Mouse (Mus musculus): ENCODE measurements at regions not wholly inside any gene's neighbourhood (a gene's known extent, or its start where the extent isn't known, plus 50 kb on each side); places are given as distances from the start of the nearest gene placed in this dataset.

GRCm38 (mm10) chr10:37249511-37249910, 110.8 kb upstream of the Marcks start:
- no peak for TF ChIP-seq POLR2A (IDR thresholded peaks at IDR 0.05; ENCODE audit: insufficient read depth, low read length)
- TF ChIP-seq CTCF (IDR thresholded peaks at IDR 0.05; ENCODE audit: low read depth, low read length), result no peak

Measured in ES-Bruce4 (cell line).